8 mouse cellular contexts compared by ENCODE assay signal in genomic region chr1:35879388-35880093, GRCm38 (mm10).
DNase-seq lines count a peak whose midpoint lies in the region; ATAC-seq lines count a peak whose summit lies in the region.
"Had no signal": no experiment of that assay in that cellular context is flagged by ENCODE, and none has a peak within 500 bp of the region (broad histone marks: within the 10 kb centered on the region; RNA-seq: fewer than 3 reads in every experiment).

No protein-coding gene starts in this region.

- no peaks in the 10 kb centered on the region for H3K27me3 ChIP-seq in heart, embryonic 10.5 days (ENCODE audit: insufficient read depth, poor library complexity, severe bottlenecking)
- no peaks in the 10 kb centered on the region for H3K27me3 ChIP-seq in midbrain, embryonic 16.5 days (ENCODE audit: control insufficient read depth, insufficient read depth, low read depth, low read length)
- H3K27me3 ChIP-seq in liver, embryonic 11.5 days (replicated peaks; ENCODE audit: control insufficient read depth, insufficient read depth, low read length) = no peaks in the 10 kb centered on the region

- H3K9me3 ChIP-seq in heart, embryonic 10.5 days = no peaks in the 10 kb centered on the region
- H3K9me3 ChIP-seq in midbrain, embryonic 16.5 days (replicated peaks; ENCODE audit: control insufficient read depth, low read length, poor library complexity, severe bottlenecking) = no peaks in the 10 kb centered on the region
- no peaks in the 10 kb centered on the region for H3K9me3 ChIP-seq in liver, embryonic 11.5 days (ENCODE audit: control insufficient read depth, low read length)

- no peak overlapping the region for H3K4me2 ChIP-seq in midbrain, embryonic 16.5 days (ENCODE audit: low read length)
- no peak overlapping the region for H3K4me2 ChIP-seq in liver, embryonic 11.5 days

- peak overlapping the region; percentile 32; the same call in 1 of the 2 replicates for H3K27ac ChIP-seq in heart, embryonic 10.5 days
- peak overlapping the region; percentile 29; the same call in 1 of the 2 replicates for H3K27ac ChIP-seq in midbrain, embryonic 16.5 days (ENCODE audit: low read length)
- no peak overlapping the region for H3K27ac ChIP-seq in liver, embryonic 11.5 days (ENCODE audit: low read depth, low read length)
- H3K27ac ChIP-seq: kidney, postnatal 0 days had no signal

- H3K36me3 ChIP-seq in heart, embryonic 10.5 days = no peaks in the 10 kb centered on the region
- H3K36me3 ChIP-seq in midbrain, embryonic 16.5 days (ENCODE audit: control insufficient read depth, insufficient read depth, low read length) = no peaks in the 10 kb centered on the region
- no peaks in the 10 kb centered on the region for H3K36me3 ChIP-seq in liver, embryonic 11.5 days (ENCODE audit: control insufficient read depth, insufficient read depth, low read length)

- no peak overlapping the region for H3K9ac ChIP-seq in midbrain, embryonic 16.5 days (ENCODE audit: low read depth, low read length)
- no peak overlapping the region for H3K9ac ChIP-seq in liver, embryonic 11.5 days (ENCODE audit: low read depth, low read length)

- peak; percentile 62 for DNase-seq in brain, embryonic 18.5 days (ENCODE audit: low read depth, low spot score)
- peak; percentile 67 for DNase-seq in cerebellum, postnatal 25 days
- peak; percentile 73 for DNase-seq in heart, embryonic 10.5 days (ENCODE audit: low spot score)
- DNase-seq in left cerebral cortex, adult 11 months (ENCODE audit: low spot score) = peak; percentile 82
- no peak for DNase-seq in adrenal gland, postnatal 4 days (ENCODE audit: low spot score in 2 of 2)
- no peak for DNase-seq in liver, embryonic 11.5 days (ENCODE audit: low spot score)

- no peak overlapping the region for H3K4me3 ChIP-seq in heart, embryonic 10.5 days
- H3K4me3 ChIP-seq in midbrain, embryonic 16.5 days (ENCODE audit: low read depth, low read length) = no peak overlapping the region
- H3K4me3 ChIP-seq in liver, embryonic 11.5 days (ENCODE audit: low read depth, low read length) = no peak overlapping the region

- 45% methylated on average over 11 of the region's 11 CpGs for WGBS in heart, embryonic 10.5 days
- WGBS in midbrain, embryonic 16.5 days = 61% methylated on average over 11 of the region's 11 CpGs
- 76% methylated on average over 11 of the region's 11 CpGs for WGBS in liver, embryonic 11.5 days

- H3K4me1 ChIP-seq in heart, embryonic 10.5 days = peaks cover 28% of the 10 kb centered on the region
- H3K4me1 ChIP-seq in midbrain, embryonic 16.5 days (ENCODE audit: control insufficient read depth, insufficient read depth, low read length) = peaks cover 6% of the 10 kb centered on the region; the same call in 1 of the 2 replicates
- no peaks in the 10 kb centered on the region; the same call in 1 of the 2 replicates for H3K4me1 ChIP-seq in liver, embryonic 11.5 days (replicated peaks; ENCODE audit: control insufficient read depth, insufficient read depth, low read length)

- peak; percentile 76 for ATAC-seq in midbrain, embryonic 16.5 days
- no peak for ATAC-seq in liver, embryonic 11.5 days (replicated peaks; ENCODE audit: low FRiP score)

Comparison
In these comparisons a context has a peak if more than half of its experiments do, and no peak if none do; other contexts are left out.
1. DNase-seq: peak in brain, embryonic 18.5 days (single experiment), cerebellum, postnatal 25 days (2 of 2), heart, embryonic 10.5 days (single experiment) and left cerebral cortex, adult 11 months (single experiment); none in adrenal gland, postnatal 4 days (0 of 2) and liver, embryonic 11.5 days (single experiment).